Mouse (Mus musculus) cortical plate, adult 2 months (tissue): ENCODE results near the gene Ifitm10. TPM values are rescaled to one million over a fixed set of nuclear protein-coding genes. Genes with fewer than 3 reads are reported as not detected.

Experiments used
- H3K27ac ChIP-seq: fragments of 200-500 bp; 2 replicates; pipeline ENCODE4 v1.5.1; 2012; ENCODE audit warnings: low read length, control low read depth, inconsistent platforms; ENCODE audit not compliant: insufficient read depth
- H3K4me1 ChIP-seq: fragments of 200-500 bp; 2 replicates; pipeline ENCODE4 v1.6.1; 2011; ENCODE audit warnings: low read length; ENCODE audit not compliant: control insufficient read depth, insufficient read depth
- H3K4me3 ChIP-seq: fragments of 200-500 bp; 2 replicates; pipeline ENCODE4 v1.5.1; 2011; ENCODE audit warnings: mild to moderate bottlenecking, low read length, control low read depth; ENCODE audit not compliant: insufficient read depth
- CTCF ChIP-seq: fragments of 200-500 bp; IDR thresholded peaks from 2 replicates; pipeline ENCODE4 v1.5.1; 2011; ENCODE audit warnings: mild to moderate bottlenecking, control low read depth, low read length; ENCODE audit not compliant: insufficient read depth; ENCODE audit errors: extremely low read depth
- POLR2A ChIP-seq: fragments of 200-500 bp; IDR thresholded peaks from 2 replicates; pipeline ENCODE4 v1.6.1; 2011; ENCODE audit warnings: mild to moderate bottlenecking, low read length, control low read depth; ENCODE audit not compliant: insufficient read depth; ENCODE audit errors: extremely low read depth
- polyA plus RNA-seq: library from polyadenylated mRNA; depleted of rRNA; stranded (reverse); fragments of >200 nt; gene quantifications from 2 replicates; pipeline ENCODE4 v1.2.3, GENCODE M21; 2012; rRNA removed

Ifitm10 gene
- polyA plus RNA-seq: 43.0 and 45.7 TPM in 2 replicates

DNA sequence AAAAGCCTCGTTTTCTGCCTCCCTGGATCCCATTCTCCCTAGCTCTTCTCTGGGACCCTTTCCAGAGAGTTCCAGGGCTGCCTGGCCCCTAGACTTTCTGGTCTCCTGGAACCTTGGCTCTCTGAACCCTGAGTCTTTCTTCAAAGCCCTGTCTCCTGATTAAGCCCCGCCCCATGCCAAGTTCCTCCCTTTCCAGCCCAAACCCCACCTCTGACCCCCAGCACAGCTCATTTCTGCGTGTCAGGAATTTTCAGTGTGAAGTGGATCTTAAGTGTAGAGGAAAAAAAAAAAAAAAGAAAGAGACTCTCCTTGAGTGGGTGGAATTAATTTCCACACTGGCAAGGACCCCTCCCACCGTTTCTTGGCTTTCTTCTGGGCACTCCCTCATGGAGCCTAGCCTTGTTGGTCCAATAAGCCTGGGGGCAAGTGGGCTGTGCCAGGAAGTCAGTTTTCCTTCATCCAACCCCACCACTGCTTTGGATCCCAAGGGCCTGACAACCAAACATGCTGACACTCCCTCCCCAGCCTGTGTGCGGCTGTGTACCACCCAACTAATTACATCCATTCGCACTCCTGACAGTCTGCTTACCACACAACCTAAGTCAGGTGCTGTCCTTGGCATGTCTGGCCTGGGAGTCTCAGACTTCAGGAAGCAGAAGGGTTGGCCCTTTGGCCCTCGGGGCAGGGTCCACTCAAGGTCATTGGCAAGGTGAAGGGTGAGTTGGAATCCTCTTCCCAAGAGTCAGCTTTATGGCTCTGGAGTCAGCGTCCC is at the start of gene Ifitm10:
Ifitm10 (minus strand) TSS at position 113 of the 772 bp plus-strand sequence.
- no peak for TF ChIP-seq CTCF
- TF ChIP-seq POLR2A: no peak
- H3K27ac ChIP-seq: no peak within 1 kb of the TSS
- H3K4me3 ChIP-seq: peak within 1 kb of the TSS; percentile 74; the same call in 1 of the 2 replicates
- H3K4me1 ChIP-seq: 0 out of 2 replicates have a peak, but pooled peaks cover 2% of the 10 kb centered on the region

DNA sequence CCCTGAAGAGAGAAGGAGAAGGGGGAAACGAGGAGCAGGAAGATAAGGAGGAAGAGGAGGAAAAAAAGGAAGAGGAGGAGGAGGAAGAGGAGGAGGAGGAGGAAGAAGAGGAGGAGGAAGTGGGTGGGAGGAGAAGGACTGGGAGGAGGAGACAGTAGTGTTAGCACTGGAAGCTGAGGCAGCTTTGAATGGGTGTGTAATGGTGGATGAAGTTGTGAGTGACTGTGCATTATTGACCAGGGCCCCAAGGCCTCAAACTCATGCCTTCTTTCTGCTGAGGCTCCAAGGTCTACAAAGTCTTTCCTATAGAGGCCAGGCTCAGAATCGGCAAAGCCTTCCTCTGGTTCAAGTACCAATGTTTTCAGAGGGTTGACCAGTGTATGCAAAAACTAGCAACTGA is 48.3 kb upstream of the Ifitm10 start:
- Histone ChIP-seq H3K27ac (no peak overlapping the region), H3K4me1 (no peaks in the 10 kb centered on the region), H3K4me3 (no peak overlapping the region)
- TF ChIP-seq POLR2A (no peak), CTCF (no peak)

DNA sequence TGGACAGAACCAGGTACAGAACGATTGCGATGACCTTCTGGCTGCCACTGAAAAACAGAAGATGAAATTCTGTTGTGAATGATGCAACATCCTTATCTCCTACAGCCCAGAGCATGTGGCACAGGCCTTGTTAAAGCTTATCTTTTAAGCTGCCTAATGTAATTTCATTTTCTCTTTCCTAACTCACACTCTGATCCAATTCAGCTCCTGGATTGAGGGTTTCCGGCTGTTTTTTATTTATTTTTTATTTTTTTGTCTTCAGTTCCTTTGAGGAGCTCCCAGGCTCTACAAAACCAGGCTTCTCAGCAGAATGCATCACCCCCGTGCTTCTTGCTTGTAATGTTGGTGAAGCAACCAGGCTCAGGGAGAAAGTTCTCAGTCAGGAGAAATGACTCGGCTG is 46.3 kb upstream of the Ifitm10 start:
- no peak overlapping the region for H3K4me3 ChIP-seq
- H3K4me1 ChIP-seq: no peaks in the 10 kb centered on the region
- no peak for TF ChIP-seq POLR2A
- TF ChIP-seq CTCF: no peak
- no peak overlapping the region for H3K27ac ChIP-seq

DNA sequence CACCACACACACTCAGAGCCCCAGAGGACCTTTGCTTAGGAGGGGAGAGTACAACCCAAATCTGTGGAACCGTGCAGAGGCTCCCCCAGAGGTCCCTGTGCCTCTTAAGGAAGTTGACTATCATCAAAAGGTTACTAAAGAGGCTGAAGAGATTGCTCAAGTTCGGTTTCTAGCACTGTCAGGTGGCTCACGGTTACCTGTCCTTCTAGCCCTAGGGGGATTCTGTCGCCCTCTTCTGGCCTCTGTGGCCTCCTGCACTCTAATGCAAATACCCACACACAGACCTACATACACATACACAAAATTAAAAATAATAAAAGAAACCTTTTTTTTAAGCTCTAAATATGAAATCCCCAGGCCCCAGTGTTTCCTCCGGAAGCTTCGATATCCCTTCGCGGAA is 45.1 kb upstream of the Ifitm10 start:
- no peak overlapping the region for H3K27ac ChIP-seq
- no peak overlapping the region for H3K4me3 ChIP-seq
- TF ChIP-seq CTCF (no peak), POLR2A (no peak)
- H3K4me1 ChIP-seq: no peaks in the 10 kb centered on the region

DNA sequence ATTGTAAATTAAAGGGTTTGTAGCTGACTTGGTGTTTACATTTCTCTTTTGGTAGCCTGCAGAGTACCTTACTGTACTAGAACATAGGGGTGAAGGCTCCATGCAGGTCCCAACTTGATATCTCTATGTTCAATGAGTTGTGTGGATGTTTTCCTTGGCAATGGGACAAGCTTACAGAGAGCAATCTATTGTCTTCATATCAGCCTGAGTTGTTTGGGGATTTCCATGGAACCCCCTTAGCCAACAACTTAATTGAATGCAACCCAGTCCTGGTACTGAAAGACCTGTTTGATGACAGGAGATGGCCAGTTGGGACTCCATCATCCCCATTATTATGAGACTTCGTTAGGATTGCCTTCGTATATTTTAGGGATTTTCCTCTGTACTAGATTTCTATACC is 44.5 kb upstream of the Ifitm10 start:
- Histone ChIP-seq H3K4me1 (no peaks in the 10 kb centered on the region), H3K27ac (no peak overlapping the region), H3K4me3 (no peak overlapping the region)
- TF ChIP-seq POLR2A: no peak
- TF ChIP-seq CTCF: no peak

DNA sequence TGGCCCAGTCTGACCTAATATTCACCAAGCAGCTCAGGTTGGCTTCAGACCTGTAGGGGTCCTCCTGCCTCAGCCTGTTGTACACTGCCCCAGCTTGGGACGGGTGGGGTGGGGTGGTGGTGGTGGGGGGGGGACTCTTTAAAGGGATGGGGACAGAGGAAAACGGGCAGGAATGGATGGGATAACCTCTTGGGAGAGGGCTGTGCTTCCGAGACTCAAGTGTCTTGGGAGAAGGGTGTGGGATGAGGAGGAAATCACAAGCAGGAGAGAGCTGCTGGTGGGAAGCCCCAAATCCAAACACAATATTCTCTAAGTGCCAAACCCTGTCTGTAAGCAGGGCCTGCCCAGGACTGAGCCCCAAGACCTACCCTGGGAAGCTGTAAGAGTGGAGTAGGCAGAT is 42.7 kb upstream of the Ifitm10 start:
- no peak for TF ChIP-seq POLR2A
- no peak for TF ChIP-seq CTCF
- no peak overlapping the region for H3K4me3 ChIP-seq
- H3K4me1 ChIP-seq: no peaks in the 10 kb centered on the region
- no peak overlapping the region for H3K27ac ChIP-seq

DNA sequence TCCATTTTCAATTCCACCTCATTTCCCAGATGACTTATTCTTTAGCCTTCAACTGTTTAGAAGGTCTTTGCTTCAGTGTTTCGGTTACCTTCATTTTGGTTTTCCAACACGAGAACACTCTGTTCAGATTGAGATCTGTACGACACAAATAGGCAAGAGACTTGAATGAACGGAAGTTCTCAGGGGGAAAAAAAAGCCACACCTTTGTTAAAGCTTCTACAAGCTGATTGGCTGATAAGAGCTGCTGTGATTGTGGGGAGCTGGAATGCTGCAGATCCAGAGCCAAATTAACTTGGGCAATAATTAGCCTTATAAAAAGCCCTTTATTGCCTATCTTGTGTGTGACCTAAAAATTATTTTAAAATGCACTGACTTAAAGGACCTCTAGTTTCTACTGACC is 41.8 kb upstream of the Ifitm10 start:
- TF ChIP-seq CTCF (no peak), POLR2A (no peak)
- H3K27ac ChIP-seq: no peak overlapping the region
- no peaks in the 10 kb centered on the region for H3K4me1 ChIP-seq
- no peak overlapping the region for H3K4me3 ChIP-seq

DNA sequence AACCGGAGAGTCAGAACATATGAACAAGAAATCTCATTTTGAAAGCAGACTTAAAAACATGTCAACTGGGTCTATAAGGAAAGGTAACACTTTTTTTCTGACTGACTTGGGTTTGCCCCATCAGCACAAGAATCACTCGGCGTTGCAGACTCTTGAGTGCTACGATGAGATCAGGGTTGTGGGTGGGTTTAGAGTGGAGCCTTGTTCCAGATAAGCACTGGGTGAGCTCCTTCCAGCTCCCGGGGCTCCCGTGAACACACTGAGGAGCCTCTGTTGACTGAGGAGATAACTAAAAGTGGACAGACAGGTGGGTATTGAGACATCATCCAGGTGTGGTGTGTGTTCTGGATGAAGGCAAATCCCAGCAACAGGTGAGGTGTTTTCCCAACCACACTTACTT is 39.7 kb upstream of the Ifitm10 start:
- Histone ChIP-seq H3K4me1 (no peaks in the 10 kb centered on the region), H3K27ac (no peak overlapping the region), H3K4me3 (no peak overlapping the region)
- TF ChIP-seq POLR2A (no peak), CTCF (no peak)

DNA sequence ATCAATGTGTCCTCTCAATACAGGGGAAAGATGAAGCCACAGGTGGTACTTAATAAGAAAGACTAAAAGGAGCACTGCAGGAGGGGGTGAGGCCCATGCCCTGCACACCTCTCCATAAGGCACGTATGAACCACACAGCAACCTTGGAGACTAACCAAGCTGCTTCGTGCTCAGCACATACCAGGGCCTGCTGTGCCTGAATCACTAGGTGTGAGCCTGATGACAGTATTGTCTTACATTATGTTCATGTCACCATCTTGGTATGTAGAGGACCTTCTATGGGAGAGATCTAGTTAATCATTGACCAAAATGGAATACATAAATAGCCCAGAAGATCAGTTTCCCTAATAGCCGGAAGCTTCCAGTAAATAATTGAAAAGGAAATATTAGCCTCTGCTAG is 36.0 kb upstream of the Ifitm10 start:
- H3K4me3 ChIP-seq: no peak overlapping the region
- H3K27ac ChIP-seq: no peak overlapping the region
- TF ChIP-seq CTCF (no peak), POLR2A (no peak)
- no peaks in the 10 kb centered on the region for H3K4me1 ChIP-seq

DNA sequence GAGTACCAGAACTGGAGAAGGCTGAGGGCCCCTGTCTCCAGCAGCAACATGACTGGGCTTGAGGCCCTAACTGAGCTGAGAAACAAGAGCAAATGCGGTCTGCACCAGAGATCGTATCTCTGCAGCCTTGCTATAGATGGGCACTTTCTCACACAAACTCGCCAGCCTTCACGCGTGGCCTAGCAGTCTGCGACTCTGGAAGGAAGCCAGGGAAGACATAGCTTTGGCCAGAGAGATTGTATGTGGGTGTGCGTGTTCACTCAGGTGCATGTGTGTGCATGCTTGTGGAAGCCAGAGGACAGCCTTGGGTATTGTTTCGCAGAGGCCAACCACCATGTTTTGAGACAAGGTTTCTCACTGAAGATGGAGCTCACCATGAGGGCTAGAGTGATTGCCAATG is 35.1 kb upstream of the Ifitm10 start:
- Histone ChIP-seq H3K27ac (no peak overlapping the region), H3K4me3 (no peak overlapping the region), H3K4me1 (no peaks in the 10 kb centered on the region)
- no peak for TF ChIP-seq CTCF
- no peak for TF ChIP-seq POLR2A
